Mouse (Mus musculus) gastrocnemius, adult 2 months (tissue): ENCODE data around the gene Akr1c18. TPM values are rescaled to one million over a fixed set of nuclear protein-coding genes. Genes with fewer than 3 reads are reported as not detected.
A peak's percentile ranks its signal among the peaks of the same experiment; 100 is the strongest.
"Not testable (repeated sequence)": the region's sequence is repeated elsewhere in the genome, so short reads cannot be mapped to it uniquely, and the experiment has no call there.

Experiments used
- DNase-seq: peaks from one replicate; pipeline ENCODE4 v3.0.0; 2022
- H3K27ac ChIP-seq: fragments of 200-600 bp; 2 replicates; pipeline ENCODE4 v1.8.1; 2022; ENCODE audit warnings: mild to moderate bottlenecking
- H3K4me3 ChIP-seq: fragments of 200-600 bp; 2 replicates; pipeline ENCODE4 v1.8.1; 2022; ENCODE audit warnings: mild to moderate bottlenecking, moderate library complexity
- CTCF ChIP-seq: fragments of 200-600 bp; IDR thresholded peaks from 2 replicates; pipeline ENCODE4 v1.8.1; 2022; ENCODE audit warnings: antibody characterized with exemption, mild to moderate bottlenecking, moderate library complexity
- intact Hi-C: fragments of 180-260 bp; cut with DNase I; formaldehyde crosslinking; loops from one replicate; pipeline ENCODE4 v1.15.1; 2025
- long read RNA-seq, 2 experiments: library from polyadenylated mRNA; stranded (forward); transcript quantifications; one replicate each; pipeline ENCODE4 v2.0.0; 2021
- total RNA-seq, 2 experiments: library from RNA; stranded (reverse); gene quantifications; 2 replicates each; pipeline ENCODE4 v1.2.3; 2021

Gene Akr1c18
- under 1 TPM in 1 of 2 experiments, not detected in 1; 0.31 TPM for total RNA-seq
- long read RNA-seq, experiment 1, partial matches to known transcripts = 0 of 1 reads
- long read RNA-seq, experiment 1, other reads (novel, unspliced or antisense) = 0 of 1 reads
- long read RNA-seq, experiment 2 = 0 reads

DNA sequence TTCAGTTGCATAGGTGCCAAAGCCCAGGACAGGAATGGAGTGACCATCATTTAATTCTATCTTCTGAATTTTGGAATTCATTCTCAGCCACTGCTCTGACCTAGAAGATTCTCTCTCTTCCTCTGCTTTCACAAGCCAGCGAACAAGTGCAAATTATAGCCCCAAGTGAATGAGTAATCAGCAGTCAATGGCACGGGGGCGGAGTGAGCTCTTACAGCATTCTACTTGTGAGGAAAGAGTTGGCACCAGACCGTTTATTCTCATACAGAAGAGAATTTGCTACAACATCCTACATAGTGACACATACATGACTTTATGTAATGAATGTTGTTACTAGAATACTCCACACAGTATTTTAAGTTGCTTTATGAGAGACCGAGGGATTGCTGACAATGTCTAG is at the start of gene Akr1c18:
Akr1c18 (minus strand) TSS at position 137 of the 400 bp plus-strand sequence.
- Histone ChIP-seq H3K27ac (no peak within 1 kb of the TSS), H3K4me3 (no peak within 1 kb of the TSS)
- no peak for TF ChIP-seq CTCF
- intact Hi-C loops = no loop called here
- DNase-seq = no peak

- no peak overlapping the region for H3K27ac ChIP-seq
- intact Hi-C loops = no loop called here
- DNase-seq = no peak
- no peak for TF ChIP-seq CTCF
- no peak overlapping the region for H3K4me3 ChIP-seq
Measured at GRCm38 (mm10) chr13:4192511-4192910, 42.1 kb upstream of the Akr1c18 start.

- intact Hi-C loops = no loop called here
- Histone ChIP-seq H3K27ac (no peak within 1 kb of the TSS), H3K4me3 (peak within 1 kb of the TSS; percentile 7; the same call in 1 of the 2 replicates)
- no peak for DNase-seq
- TF ChIP-seq CTCF = no peak
Measured at GRCm38 (mm10) chr13:4190904-4191303, 40.5 kb upstream of the Akr1c18 start, which contains the start of gene Akr1c13. TSS of gene Akr1c13 (plus strand) at chr13:4191150.

GRCm38 (mm10) chr13:4188174-4188573 is 37.7 kb upstream of the Akr1c18 start:
- intact Hi-C loops = loop anchor here (2.0 kb wide), 1 partner anchor 93 kb away; no protein-coding TSS in a partner anchor
- Histone ChIP-seq H3K4me3 (no peak overlapping the region), H3K27ac (no peak overlapping the region)
- TF ChIP-seq CTCF = peak; percentile 43
- DNase-seq = no peak

DNA sequence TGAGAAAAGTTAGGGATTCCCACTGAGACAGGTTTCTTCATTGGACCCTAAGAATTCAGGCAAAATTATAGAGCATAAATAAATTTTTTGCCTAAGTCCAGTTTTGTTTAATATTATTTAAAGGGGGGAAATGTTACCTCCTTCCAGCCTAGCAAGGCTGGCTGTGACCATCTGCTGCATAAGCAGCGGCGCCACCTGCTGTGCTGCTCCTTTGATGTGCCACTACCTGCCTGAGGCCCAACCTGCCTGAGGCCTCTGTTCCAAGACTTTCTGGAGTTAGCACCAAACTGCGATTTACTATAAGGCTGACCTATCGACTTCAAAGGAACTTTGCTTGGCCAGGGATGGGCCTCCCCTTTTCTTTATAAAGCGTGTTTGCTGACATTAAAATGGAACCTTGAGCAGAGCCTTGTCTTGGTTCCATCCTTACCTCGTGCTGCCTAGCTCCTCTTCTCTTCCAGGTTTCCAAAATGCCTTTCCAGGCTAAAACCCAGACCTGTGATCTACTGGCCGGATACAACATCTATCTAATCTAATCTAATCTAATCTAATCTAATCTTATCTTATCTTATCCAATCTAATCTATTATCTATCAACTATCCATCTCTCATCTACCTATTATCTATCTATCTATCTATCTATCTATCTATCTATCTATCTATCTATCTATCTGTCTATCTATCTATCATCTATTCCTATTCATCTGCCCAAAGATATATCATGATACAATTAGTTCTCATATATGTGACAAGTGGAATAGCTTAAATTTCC is 36.4 kb upstream of the Akr1c18 start:
- H3K27ac ChIP-seq, H3K4me3 ChIP-seq, DNase-seq, intact Hi-C loops: not testable (repeated sequence)

- TF ChIP-seq CTCF = no peak
- no peak for DNase-seq
- intact Hi-C loops = no loop called here
- no peak overlapping the region for H3K4me3 ChIP-seq
- no peak overlapping the region for H3K27ac ChIP-seq
Measured at GRCm38 (mm10) chr13:4183116-4183515, 32.7 kb upstream of the Akr1c18 start.

DNA sequence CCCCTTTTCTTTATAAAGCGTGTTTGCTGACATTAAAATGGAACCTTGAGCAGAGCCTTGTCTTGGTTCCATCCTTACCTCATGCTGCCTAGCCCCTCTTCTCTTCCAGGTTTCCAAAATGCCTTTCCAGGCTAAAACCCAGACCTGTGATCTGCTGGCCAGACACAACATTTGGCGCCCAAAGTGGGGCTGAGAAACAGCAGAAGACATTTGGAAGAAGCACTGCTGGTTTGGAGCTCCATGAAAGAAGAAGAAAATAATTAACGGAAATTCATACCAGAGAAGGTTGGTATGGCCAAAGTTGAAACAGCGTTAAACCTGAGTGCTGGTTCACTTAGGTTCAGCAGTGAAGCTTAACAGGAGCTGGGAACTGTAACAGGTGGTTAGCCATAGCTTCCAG is 30.9 kb upstream of the Akr1c18 start:
- H3K4me3 ChIP-seq, H3K27ac ChIP-seq, intact Hi-C loops, DNase-seq: not testable (repeated sequence)

- intact Hi-C loops = no loop called here
- DNase-seq = no peak
- Histone ChIP-seq H3K27ac (no peak overlapping the region), H3K4me3 (no peak overlapping the region)
- TF ChIP-seq CTCF = no peak
Measured at GRCm38 (mm10) chr13:4172978-4173377, 22.5 kb upstream of the Akr1c18 start.

DNA sequence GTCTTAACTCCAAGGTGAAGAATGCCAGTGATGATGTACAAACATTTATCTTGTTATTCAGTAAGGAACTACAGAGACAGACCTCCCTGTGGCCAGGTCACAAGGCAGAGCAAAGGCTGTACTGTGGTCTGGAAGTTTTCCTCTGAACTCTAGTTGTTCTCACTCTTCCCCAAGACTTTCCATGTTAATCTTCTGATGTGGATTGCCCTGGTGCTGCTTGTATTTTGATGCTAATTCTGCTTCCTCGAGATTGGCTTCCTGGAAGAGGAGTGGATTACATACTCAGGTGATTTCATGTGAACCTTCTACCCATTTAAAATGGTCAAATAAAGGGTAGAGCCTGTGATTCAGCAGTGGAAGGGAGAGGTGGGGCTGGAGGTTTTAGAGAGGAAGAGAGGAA is 17.6 kb upstream of the Akr1c18 start:
- intact Hi-C loops = no loop called here
- Histone ChIP-seq H3K27ac (no peak overlapping the region), H3K4me3 (no peak overlapping the region)
- no peak for DNase-seq
- no peak for TF ChIP-seq CTCF

DNA sequence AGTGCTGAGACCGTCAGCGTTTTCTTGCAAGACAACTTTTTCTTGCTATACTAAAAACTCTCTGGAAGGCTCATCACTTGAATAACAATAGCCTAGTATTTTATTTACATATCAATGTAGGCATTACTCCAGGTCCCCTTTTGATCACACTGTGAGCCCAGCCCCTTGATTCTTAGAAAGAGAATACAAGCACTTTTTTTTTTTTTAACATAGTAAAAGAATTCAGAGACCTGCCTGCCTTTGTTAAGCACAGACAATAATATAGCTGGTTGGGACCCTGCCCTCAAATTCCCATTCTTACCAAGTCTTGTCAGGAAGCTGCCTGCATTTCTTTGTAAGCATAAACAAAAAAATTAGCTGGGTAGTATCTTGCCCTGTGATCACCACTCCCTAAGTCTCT is 4.8 kb upstream of the Akr1c18 start:
- Histone ChIP-seq H3K4me3 (no peak overlapping the region), H3K27ac (no peak overlapping the region)
- intact Hi-C loops = no loop called here
- no peak for TF ChIP-seq CTCF
- DNase-seq = no peak

- Histone ChIP-seq H3K27ac (no peak overlapping the region), H3K4me3 (no peak overlapping the region)
- intact Hi-C loops = no loop called here
- DNase-seq = no peak
- TF ChIP-seq CTCF = no peak
Measured at GRCm38 (mm10) chr13:4153593-4153992, 3.1 kb upstream of the Akr1c18 start.

DNA sequence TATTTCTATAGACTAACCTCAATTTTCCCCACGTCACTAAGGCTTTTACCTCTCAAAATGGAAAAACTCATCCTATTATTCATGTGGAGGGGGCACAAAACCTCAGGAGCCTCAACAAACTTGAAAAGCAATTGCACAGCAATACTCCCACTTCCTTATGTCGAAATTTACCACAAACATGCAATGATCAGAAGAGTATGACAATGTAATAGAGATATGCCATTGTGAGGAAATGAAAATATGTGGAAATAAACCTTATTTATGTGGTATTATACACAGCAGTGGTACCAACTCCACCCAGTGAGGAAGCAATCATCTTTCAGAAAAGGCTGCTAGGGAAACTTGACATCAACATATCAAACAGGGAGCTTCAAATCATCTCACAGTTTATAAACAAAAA is 2.5 kb upstream of the Akr1c18 start:
- intact Hi-C loops = no loop called here
- Histone ChIP-seq H3K27ac (no peak overlapping the region), H3K4me3 (no peak overlapping the region)
- no peak for TF ChIP-seq CTCF
- DNase-seq = no peak

- no peak for TF ChIP-seq CTCF
- no peak for DNase-seq
- Histone ChIP-seq H3K4me3 (no peak overlapping the region), H3K27ac (no peak overlapping the region)
- intact Hi-C loops = no loop called here
Measured at GRCm38 (mm10) chr13:4144261-4144660, 6.2 kb downstream of the Akr1c18 start.

DNA sequence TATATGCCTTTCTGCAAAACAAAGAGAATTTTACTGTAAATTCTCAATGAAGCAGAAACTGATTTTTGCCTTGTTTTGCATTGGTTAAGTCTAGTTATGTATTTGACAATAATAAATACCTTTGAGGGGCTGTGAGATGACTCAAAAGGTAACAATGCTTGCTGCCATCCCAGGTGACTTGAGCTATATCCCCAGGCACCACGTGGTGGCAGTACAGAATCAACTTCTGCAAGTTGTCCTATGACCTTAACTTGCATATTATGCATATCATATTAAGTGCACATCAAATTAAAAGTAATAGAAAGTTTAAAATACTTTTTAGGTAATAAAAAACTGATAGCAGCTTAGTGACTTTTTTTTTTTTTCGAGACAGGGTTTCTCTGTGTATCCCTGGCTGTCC is 17.4 kb downstream of the Akr1c18 start:
- Histone ChIP-seq H3K27ac (no peak overlapping the region), H3K4me3 (no peak overlapping the region)
- DNase-seq = no peak
- peak; percentile 26; the same call in 1 of the 2 replicates for TF ChIP-seq CTCF
- intact Hi-C loops = no loop called here
